Mouse (Mus musculus) erythroblast, embryonic 14.5 days (primary cell): ENCODE measurements around the gene Gja5.

Experiments used
- GATA1 ChIP-seq: IDR thresholded peaks from 2 replicates; pipeline ENCODE4 v1.6.1; 2012; ENCODE audit warnings: low read length, inconsistent platforms, mixed read lengths
- TAL1 ChIP-seq: IDR thresholded peaks from 3 replicates; pipeline ENCODE4 v1.6.1; 2012; ENCODE audit warnings: low read length, inconsistent platforms, mixed read lengths

- TF ChIP-seq TAL1: no peak
- TF ChIP-seq GATA1: no peak
These were observed at the start of gene Gja5 for GRCm38 (mm10) chr3:96904393-96904792.
